In the genomic region with DNA sequence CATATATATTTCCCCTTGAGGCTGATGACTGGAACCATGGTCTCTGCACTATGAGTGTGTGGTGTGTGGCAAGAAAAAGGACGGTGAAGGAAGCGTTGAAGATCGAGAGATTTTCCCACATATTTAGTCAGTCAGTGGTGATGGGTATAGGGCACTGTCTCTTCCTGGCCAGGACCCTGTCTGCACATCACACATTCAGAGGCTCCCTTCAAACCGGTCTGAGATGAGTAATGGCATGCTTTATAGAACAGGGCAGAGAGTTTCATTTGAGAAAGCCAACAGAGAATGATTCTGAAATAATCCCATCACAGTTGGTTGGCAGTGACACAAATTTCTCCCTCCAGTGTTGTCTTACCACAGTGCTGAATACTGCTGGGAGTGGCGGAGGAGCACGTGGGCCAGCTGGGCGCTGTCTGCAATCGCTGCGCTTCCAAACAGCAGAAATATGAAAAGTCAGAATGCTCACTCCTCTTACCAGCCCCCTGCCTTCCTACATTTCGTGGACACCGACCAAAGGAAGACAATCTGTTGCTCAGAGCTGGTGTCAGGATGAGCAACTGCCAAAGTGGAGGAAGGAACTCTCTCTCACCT, we compare ENCODE assay signal across 15 mouse cellular contexts.
DNase-seq lines count a peak whose midpoint lies in the region; ATAC-seq lines count a peak whose summit lies in the region.
"Had no signal": no experiment of that assay in that cellular context is flagged by ENCODE, and none has a peak within 500 bp of the region (broad histone marks: within the 10 kb centered on the region; RNA-seq: fewer than 3 reads in every experiment).

No protein-coding gene starts in this region.

- H3K4me3 ChIP-seq in forebrain, embryonic 11.5 days (ENCODE audit: low read depth, low read length), result no peak overlapping the region
- H3K4me3 ChIP-seq in forebrain, embryonic 12.5 days (replicated peaks), result no peak overlapping the region
- no peak overlapping the region for H3K4me3 ChIP-seq in intestine, embryonic 15.5 days (replicated peaks)
- no peak overlapping the region for H3K4me3 ChIP-seq in heart, embryonic 10.5 days
- H3K4me3 ChIP-seq: embryonic facial prominence, embryonic 15.5 days; heart, embryonic 13.5 days; hindbrain, embryonic 12.5 days; limb, embryonic 15.5 days had no signal

- ATAC-seq in forebrain, embryonic 11.5 days (replicated peaks; ENCODE audit: low FRiP score), result no peak
- ATAC-seq in forebrain, embryonic 12.5 days (ENCODE audit: low FRiP score), result no peak
- no peak; the same call in 1 of the 2 replicates for ATAC-seq in intestine, embryonic 15.5 days
- ATAC-seq in megakaryocyte, adult 5-6 weeks (ENCODE audit: poor library complexity, severe bottlenecking), result no peak

- no peaks in the 10 kb centered on the region for H3K9me3 ChIP-seq in forebrain, embryonic 11.5 days (ENCODE audit: control insufficient read depth, low read length)
- H3K9me3 ChIP-seq in forebrain, embryonic 12.5 days, result no peaks in the 10 kb centered on the region
- no peaks in the 10 kb centered on the region for H3K9me3 ChIP-seq in intestine, embryonic 15.5 days
- H3K9me3 ChIP-seq in heart, embryonic 10.5 days, result no peaks in the 10 kb centered on the region
- H3K9me3 ChIP-seq: embryonic facial prominence, embryonic 15.5 days; heart, embryonic 13.5 days; hindbrain, embryonic 12.5 days; limb, embryonic 15.5 days had no signal

- H3K4me2 ChIP-seq in forebrain, embryonic 11.5 days (ENCODE audit: low read depth, low read length, severe bottlenecking), result no peak overlapping the region
- H3K4me2 ChIP-seq in forebrain, embryonic 12.5 days, result no peak overlapping the region
- H3K4me2 ChIP-seq in intestine, embryonic 15.5 days (replicated peaks), result no peak overlapping the region
- H3K4me2 ChIP-seq: embryonic facial prominence, embryonic 15.5 days; heart, embryonic 13.5 days; hindbrain, embryonic 12.5 days; limb, embryonic 15.5 days had no signal

- H3K27ac ChIP-seq in forebrain, embryonic 11.5 days (ENCODE audit: low read depth, low read length), result no peak overlapping the region
- H3K27ac ChIP-seq in forebrain, embryonic 12.5 days, result no peak overlapping the region
- no peak overlapping the region for H3K27ac ChIP-seq in intestine, embryonic 15.5 days
- H3K27ac ChIP-seq in heart, embryonic 10.5 days, result no peak overlapping the region
- H3K27ac ChIP-seq: embryonic facial prominence, embryonic 15.5 days; heart, embryonic 13.5 days; hindbrain, embryonic 12.5 days; limb, embryonic 15.5 days had no signal

- peak; percentile 39 for DNase-seq in forebrain, embryonic 11.5 days (ENCODE audit: low spot score)
- DNase-seq in brain, embryonic 18.5 days (ENCODE audit: low read depth, low spot score), result peak; percentile 22
- peak; percentile 55 to 67 for DNase-seq in layer of hippocampus, postnatal 36 days
- DNase-seq in lung, postnatal 36 days, result peak; percentile 35
- DNase-seq in heart, embryonic 10.5 days (ENCODE audit: low spot score), result no peak
- DNase-seq: cerebellum, postnatal 14 days; gastrocnemius, postnatal 10 days; thymus, adult 2 months had no signal

- WGBS in forebrain, embryonic 11.5 days, result 82% methylated on average over 11 of the region's 11 CpGs
- WGBS in forebrain, embryonic 12.5 days, result 81% methylated on average over 11 of the region's 11 CpGs
- WGBS in intestine, embryonic 15.5 days, result 64% methylated on average over 11 of the region's 11 CpGs
- 71% methylated on average over 11 of the region's 11 CpGs for WGBS in heart, embryonic 10.5 days

- no peaks in the 10 kb centered on the region for H3K36me3 ChIP-seq in forebrain, embryonic 11.5 days (ENCODE audit: control insufficient read depth, insufficient read depth, low read length)
- H3K36me3 ChIP-seq in forebrain, embryonic 12.5 days (replicated peaks), result no peaks in the 10 kb centered on the region
- no peaks in the 10 kb centered on the region for H3K36me3 ChIP-seq in intestine, embryonic 15.5 days
- no peaks in the 10 kb centered on the region for H3K36me3 ChIP-seq in heart, embryonic 10.5 days
- H3K36me3 ChIP-seq: embryonic facial prominence, embryonic 15.5 days; heart, embryonic 13.5 days; hindbrain, embryonic 12.5 days; limb, embryonic 15.5 days had no signal

- no peak overlapping the region for H3K9ac ChIP-seq in forebrain, embryonic 11.5 days (ENCODE audit: low read length)
- H3K9ac ChIP-seq in forebrain, embryonic 12.5 days, result no peak overlapping the region
- no peak overlapping the region for H3K9ac ChIP-seq in intestine, embryonic 15.5 days
- H3K9ac ChIP-seq: embryonic facial prominence, embryonic 15.5 days; heart, embryonic 13.5 days; hindbrain, embryonic 12.5 days; limb, embryonic 15.5 days had no signal

- H3K4me1 ChIP-seq in forebrain, embryonic 11.5 days (replicated peaks; ENCODE audit: control insufficient read depth, insufficient read depth, low read length), result no peaks in the 10 kb centered on the region
- no peaks in the 10 kb centered on the region for H3K4me1 ChIP-seq in forebrain, embryonic 12.5 days
- H3K4me1 ChIP-seq in intestine, embryonic 15.5 days (replicated peaks), result no peaks in the 10 kb centered on the region
- peaks cover 4% of the 10 kb centered on the region; the same call in 1 of the 2 replicates for H3K4me1 ChIP-seq in heart, embryonic 10.5 days
- H3K4me1 ChIP-seq: hindbrain, embryonic 12.5 days; limb, embryonic 15.5 days had no signal

- no peaks in the 10 kb centered on the region for H3K27me3 ChIP-seq in forebrain, embryonic 11.5 days (ENCODE audit: control insufficient read depth, insufficient read depth, low read length)
- H3K27me3 ChIP-seq in forebrain, embryonic 12.5 days, result peaks cover 3% of the 10 kb centered on the region; the same call in 1 of the 2 replicates
- H3K27me3 ChIP-seq in intestine, embryonic 15.5 days (replicated peaks), result no peaks in the 10 kb centered on the region
- H3K27me3 ChIP-seq in heart, embryonic 10.5 days (ENCODE audit: insufficient read depth, poor library complexity, severe bottlenecking), result no peaks in the 10 kb centered on the region
- H3K27me3 ChIP-seq: embryonic facial prominence, embryonic 15.5 days; heart, embryonic 13.5 days; hindbrain, embryonic 12.5 days; limb, embryonic 15.5 days had no signal
